Mouse (Mus musculus) lung, adult 18-20 months (tissue): ENCODE data around the gene Arhgap21.
"Not testable (repeated sequence)": the region's sequence is repeated elsewhere in the genome, so short reads cannot be mapped to it uniquely, and the experiment has no call there.

Source experiments
- DNase-seq, 2 experiments: peaks; one replicate each; pipeline ENCODE4 v3.0.0; 2022; ENCODE audit warnings: mixed read lengths in 2 of 2

Arhgap21 gene

GRCm38 (mm10) chr2:20939367-20939766 is 29.3 kb downstream of the Arhgap21 start:
- peak; percentile 14 to 51 for DNase-seq

GRCm38 (mm10) chr2:20936609-20937221 is 32.0 kb downstream of the Arhgap21 start:
- DNase-seq: no peak

- no peak for DNase-seq
These were observed 34.3 kb downstream of the Arhgap21 start for GRCm38 (mm10) chr2:20934406-20934805.

GRCm38 (mm10) chr2:20932748-20933313 is 35.9 kb downstream of the Arhgap21 start:
- no peak for DNase-seq

- not testable (repeated sequence) for DNase-seq
These were observed 36.9 kb downstream of the Arhgap21 start for GRCm38 (mm10) chr2:20931761-20932160.

GRCm38 (mm10) chr2:20928454-20928853 is 40.2 kb downstream of the Arhgap21 start:
- DNase-seq: no peak

GRCm38 (mm10) chr2:20924938-20925337 is 43.7 kb downstream of the Arhgap21 start:
- DNase-seq: no peak

- no peak for DNase-seq
These were observed 46.3 kb downstream of the Arhgap21 start for GRCm38 (mm10) chr2:20922366-20922765.

- no peak for DNase-seq
These were observed 47.1 kb downstream of the Arhgap21 start for GRCm38 (mm10) chr2:20921558-20921957.

- DNase-seq: no peak
These were observed 47.7 kb downstream of the Arhgap21 start for GRCm38 (mm10) chr2:20921021-20921420.

- DNase-seq: no peak
These were observed 54.0 kb downstream of the Arhgap21 start for GRCm38 (mm10) chr2:20914531-20915320.

- no peak for DNase-seq
These were observed 55.7 kb downstream of the Arhgap21 start for GRCm38 (mm10) chr2:20913019-20913415.

- DNase-seq: no peak
These were observed 56.2 kb downstream of the Arhgap21 start for GRCm38 (mm10) chr2:20912348-20913018.

GRCm38 (mm10) chr2:20910446-20910845 is 58.2 kb downstream of the Arhgap21 start:
- DNase-seq: no peak

- DNase-seq: no peak
These were observed 59.3 kb downstream of the Arhgap21 start for GRCm38 (mm10) chr2:20909404-20909803.

GRCm38 (mm10) chr2:20907291-20907690 is 61.4 kb downstream of the Arhgap21 start:
- DNase-seq: no peak

- DNase-seq: no peak
These were observed 63.3 kb downstream of the Arhgap21 start for GRCm38 (mm10) chr2:20905411-20905810.

GRCm38 (mm10) chr2:20902981-20903645 is 65.6 kb downstream of the Arhgap21 start:
- DNase-seq: no peak

- no peak for DNase-seq
These were observed 66.8 kb downstream of the Arhgap21 start for GRCm38 (mm10) chr2:20901916-20902315.

- DNase-seq: no peak
These were observed 69.4 kb downstream of the Arhgap21 start for GRCm38 (mm10) chr2:20899301-20899700.

GRCm38 (mm10) chr2:20898684-20899083 is 70.0 kb downstream of the Arhgap21 start:
- peak; percentile 74 to 80 for DNase-seq

GRCm38 (mm10) chr2:20896446-20896845 is 72.2 kb downstream of the Arhgap21 start:
- DNase-seq: peak in 1 of 2 experiments; percentile 24
